Mouse (Mus musculus) urinary bladder, postnatal 4 days (tissue): ENCODE results near the gene Ctnnbip1.
"Not testable (repeated sequence)": the region's sequence is repeated elsewhere in the genome, so short reads cannot be mapped to it uniquely, and the experiment has no call there.

Experiments used
- DNase-seq, 2 experiments: peaks; one replicate each; pipeline ENCODE4 v3.0.0; 2021 to 2022; ENCODE audit warnings: low spot score in 2 of 2

The Ctnnbip1 gene

GRCm38 (mm10) chr4:149586783-149587595, 69.0 kb downstream of the Ctnnbip1 start:
- no peak for DNase-seq

DNA sequence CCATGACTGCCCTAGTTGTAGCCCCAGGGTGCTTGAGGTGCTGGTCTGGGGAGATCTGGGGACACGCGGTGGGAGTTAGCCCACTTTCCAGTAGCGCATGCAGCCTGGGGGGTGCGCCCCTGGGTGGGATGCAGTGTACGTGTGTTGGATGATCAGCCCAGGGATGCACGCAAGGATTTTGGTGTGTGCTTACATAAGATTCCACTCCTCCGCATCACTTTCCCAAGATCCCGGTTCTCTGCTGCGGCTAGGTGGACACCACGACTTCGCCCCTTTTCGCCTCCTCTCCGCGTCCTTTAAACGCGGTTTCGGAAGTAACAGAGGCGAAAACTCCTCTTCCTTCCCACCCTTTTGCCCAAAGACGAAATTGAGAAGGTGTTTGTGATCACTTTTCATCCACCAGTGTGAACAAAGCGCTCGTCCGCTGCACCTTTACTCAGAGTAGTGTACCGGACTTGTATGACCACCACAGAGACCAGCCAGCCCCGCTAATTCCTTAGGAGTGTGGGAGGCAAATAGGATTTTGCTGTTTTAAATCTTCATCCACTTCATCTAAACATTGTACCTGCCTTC, 69.6 kb downstream of the Ctnnbip1 start:
- no peak for DNase-seq

DNA sequence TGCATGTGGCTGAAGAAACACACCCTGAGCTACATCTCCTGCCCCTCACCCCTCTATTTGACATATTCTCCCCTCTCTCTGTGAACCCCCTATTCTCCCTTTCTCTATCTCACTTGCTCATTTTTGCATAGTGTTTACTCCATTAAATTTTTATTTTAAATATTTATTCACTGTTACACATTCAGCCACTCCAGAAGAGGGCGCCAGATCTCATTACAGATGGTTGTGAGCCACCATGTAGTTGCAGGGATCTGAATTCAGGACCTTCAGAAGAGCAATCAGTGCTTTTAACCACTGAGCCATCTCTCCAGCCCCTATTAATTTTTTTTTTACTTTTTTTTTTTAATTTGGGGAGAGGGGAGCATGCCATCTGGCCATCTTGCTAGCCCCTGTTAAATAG, 72.2 kb downstream of the Ctnnbip1 start:
- DNase-seq, result no peak

- no peak for DNase-seq
These were observed 73.5 kb downstream of the Ctnnbip1 start for GRCm38 (mm10) chr4:149591486-149591885.

GRCm38 (mm10) chr4:149594913-149595581, 77.0 kb downstream of the Ctnnbip1 start:
- no peak for DNase-seq

DNA sequence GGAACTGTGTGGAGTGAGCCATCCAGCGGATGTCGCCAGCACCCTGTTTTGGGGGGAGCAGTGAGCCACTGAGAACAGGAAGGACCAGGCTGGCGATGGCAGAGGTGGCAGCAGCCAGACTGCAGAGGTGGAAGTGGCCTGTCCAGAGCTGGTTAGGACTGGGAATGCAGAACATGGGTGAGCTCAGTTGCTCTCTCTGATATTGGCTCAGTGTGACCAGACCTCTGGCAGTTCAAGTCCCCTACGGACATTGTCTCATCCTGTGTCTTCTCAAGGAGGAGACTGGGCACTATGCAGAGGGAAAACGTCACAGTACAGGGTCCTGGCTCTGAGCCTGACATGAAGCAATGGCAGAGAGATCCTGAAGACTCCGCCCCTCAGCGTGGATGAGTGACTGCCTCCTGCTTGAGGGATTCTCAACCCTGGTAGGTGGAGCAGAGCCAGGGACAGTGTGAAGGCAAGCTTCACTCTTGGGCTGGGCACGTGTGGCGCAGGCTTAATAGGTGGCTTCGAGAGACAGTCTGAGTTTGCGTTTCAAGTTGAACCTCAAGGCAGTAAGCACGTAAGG, 79.7 kb downstream of the Ctnnbip1 start:
- DNase-seq, result no peak

- DNase-seq, result no peak
These were observed 81.5 kb downstream of the Ctnnbip1 start for GRCm38 (mm10) chr4:149599549-149599948.

- DNase-seq, result no peak
These were observed 82.1 kb downstream of the Ctnnbip1 start for GRCm38 (mm10) chr4:149600130-149600529.

DNA sequence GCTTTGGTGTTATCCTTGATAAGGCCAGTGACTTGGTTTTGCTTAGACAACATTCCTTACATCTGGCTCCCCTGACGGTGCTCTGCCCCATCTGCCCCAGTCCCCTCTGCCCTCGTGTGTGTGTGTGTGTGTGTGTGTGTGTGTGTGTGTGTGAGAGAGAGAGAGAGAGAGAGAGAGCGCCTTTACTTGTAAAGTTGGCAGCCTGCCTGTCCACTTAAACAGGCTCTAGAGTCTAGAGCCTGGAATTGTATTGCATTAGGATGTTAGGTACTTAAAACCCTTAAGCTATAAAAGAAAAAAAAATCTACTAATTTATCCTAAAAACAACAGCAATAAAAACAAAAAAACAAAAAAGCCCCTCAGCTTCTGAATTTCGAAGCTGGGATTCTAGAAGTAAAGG, 83.4 kb downstream of the Ctnnbip1 start:
- no peak for DNase-seq

GRCm38 (mm10) chr4:149602236-149602635, 84.2 kb downstream of the Ctnnbip1 start:
- DNase-seq, result no peak

DNA sequence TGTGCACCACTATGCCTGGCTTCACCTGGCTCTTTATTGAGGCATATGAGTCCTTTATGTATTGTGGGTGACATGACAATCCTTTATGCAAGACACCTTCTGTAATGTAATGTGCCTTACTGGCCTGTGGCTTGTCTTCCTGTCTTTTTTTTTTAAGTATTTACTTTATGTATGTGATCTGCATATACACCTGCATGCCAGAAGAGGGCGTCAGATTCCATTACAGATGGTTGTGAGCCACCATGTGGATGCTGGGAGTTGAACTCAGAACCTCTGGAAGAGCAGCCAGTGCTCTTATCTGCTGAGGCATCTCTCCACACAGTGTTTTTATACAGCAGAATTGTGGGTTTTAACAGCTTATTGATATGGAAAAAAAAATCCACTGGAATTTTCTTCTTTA, 85.8 kb downstream of the Ctnnbip1 start:
- no peak for DNase-seq

DNA sequence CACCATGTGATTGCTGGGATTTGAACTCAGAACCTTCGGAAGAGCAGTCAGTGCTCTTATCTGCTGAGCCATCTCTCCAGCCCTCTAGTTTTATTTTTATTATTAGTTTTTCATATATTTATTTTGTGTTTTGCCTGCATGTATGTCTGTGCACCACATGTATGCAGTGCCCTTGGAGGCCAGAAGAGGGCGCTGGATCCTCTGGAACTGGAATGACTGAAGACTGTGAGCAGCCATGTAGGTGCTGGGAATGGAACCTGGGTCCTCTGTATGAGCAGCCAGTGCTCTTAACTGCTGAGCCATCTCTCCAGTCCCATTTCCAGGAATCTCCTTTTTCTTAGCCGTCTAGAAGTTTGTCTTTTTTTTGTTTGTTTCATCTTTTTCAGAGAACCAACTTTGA, 86.5 kb downstream of the Ctnnbip1 start:
- no peak for DNase-seq

DNA sequence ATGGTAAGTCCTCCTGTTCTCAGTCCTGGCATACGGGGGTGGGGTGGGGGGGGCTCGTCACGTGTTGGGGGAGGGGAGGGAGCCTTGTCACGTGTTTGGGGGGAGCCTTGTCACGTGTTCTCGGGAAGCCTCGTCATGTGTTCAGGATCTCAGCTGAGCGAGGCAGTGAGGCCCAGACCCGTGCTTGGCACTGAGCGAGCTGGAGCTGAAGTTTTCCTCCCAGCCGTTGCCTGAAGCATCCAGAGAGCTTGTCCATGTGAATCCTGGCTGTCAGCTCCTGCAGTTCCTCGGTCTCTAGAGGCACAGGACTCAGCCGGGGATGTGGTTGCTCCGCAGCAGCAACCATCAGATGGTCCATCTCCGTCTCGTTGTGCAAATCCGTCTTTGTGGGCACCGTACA, 88.0 kb downstream of the Ctnnbip1 start:
- DNase-seq, result no peak

GRCm38 (mm10) chr4:149606766-149607358, 88.8 kb downstream of the Ctnnbip1 start:
- DNase-seq, result no peak

GRCm38 (mm10) chr4:149607591-149608308, 89.7 kb downstream of the Ctnnbip1 start:
- peak in 1 of 2 experiments; percentile 50 for DNase-seq

DNA sequence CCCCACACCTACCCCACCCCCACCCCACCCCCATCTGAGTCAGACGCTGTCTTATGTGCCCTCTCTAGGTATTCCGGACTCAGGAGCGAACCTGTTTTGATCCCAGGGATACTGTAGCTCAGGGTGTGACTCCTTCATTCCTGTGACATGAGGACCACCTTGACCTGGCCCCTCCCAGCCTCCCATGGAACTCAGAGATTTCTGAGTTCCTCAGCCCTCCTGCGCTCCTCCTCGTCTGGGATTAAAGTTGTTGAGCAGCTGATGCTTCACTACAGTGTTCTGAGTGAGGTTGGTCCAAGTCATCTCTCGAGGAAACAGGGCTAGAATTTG, 90.2 kb downstream of the Ctnnbip1 start:
- DNase-seq, result no peak

DNA sequence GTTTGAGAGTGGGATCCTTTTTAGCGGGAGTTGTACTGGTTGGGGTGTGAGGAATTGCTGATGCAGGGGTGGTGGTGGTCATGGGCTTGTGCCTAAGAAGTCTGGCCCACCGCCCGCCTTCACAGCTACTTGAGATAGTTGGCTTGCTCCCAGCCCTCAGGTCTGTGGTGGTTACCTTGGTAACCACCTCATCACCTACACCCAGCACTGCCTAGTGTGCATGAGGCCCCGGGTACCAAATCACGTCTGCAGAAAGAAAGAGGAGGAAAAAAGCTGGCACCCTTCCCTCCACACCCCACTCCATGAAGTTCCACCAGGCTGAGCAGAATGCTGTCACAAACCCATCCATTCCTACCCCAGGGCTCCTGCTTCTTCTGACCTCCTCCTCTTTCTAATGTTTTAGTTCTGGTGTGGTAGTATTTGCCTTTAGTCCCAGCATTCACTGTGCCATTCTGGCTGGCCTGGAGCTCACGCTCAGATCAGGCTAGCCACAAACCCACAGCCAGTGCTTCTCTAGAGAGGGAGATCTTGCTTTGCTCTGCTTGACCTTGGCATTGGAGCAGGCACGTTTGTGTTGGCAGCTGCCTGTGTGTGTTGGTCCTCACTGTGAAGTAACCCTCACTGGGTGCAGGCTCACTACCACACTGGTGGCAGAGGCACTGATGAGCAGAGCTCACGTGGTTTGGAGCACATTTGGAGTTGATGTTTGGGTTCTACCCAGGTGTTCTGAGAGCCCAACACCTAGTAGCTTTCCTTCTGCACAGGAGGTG, 91.4 kb downstream of the Ctnnbip1 start:
- no peak for DNase-seq

- DNase-seq, result no peak
These were observed 93.5 kb downstream of the Ctnnbip1 start for GRCm38 (mm10) chr4:149611376-149612044.

DNA sequence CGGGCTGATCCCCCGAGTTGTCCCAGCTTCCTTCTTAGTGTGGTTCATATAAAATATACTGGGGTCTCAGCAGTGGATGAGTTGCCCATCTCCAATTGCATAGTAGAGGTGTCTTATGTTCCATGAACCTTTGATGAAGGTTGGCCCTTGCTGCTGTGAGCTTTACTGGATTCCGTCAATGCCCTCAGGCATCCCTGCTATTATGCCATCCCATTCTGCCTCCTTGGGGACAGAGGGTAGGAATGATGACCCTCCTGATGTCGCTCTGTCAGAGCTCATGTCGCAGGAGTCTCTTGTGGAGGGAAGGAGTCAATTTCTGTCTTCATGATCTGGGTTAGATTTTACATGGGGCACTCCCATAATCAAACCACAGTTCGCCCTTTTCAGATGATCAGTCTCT, 95.5 kb downstream of the Ctnnbip1 start:
- DNase-seq, result not testable (repeated sequence)

GRCm38 (mm10) chr4:149614869-149615268, 96.8 kb downstream of the Ctnnbip1 start:
- DNase-seq, result no peak
